Mouse (Mus musculus): ENCODE measurements around the gene Taf11. TPM values are rescaled to one million over a fixed set of nuclear protein-coding genes. Genes with fewer than 3 reads are reported as not detected.
A peak's percentile ranks its signal among the peaks of the same experiment; 100 is the strongest.

The Taf11 gene
- polyA plus RNA-seq, 1 experiment, result 45.2 TPM

- TF ChIP-seq CTCF (IDR thresholded peaks at IDR 0.05; ENCODE audit: extremely low read depth, insufficient read depth, low read length), result no peak
- TF ChIP-seq POLR2A (IDR thresholded peaks at IDR 0.05; ENCODE audit: extremely low read depth, insufficient read depth, low read length), result no peak
- Histone ChIP-seq H3K4me3 (ENCODE audit: insufficient read depth, low read length) (no peak overlapping the region), H3K4me1 (ENCODE audit: control insufficient read depth, insufficient read depth, low read length) (0 out of 2 replicates have a peak, but pooled peaks cover 3% of the 10 kb centered on the region), H3K27ac (ENCODE audit: insufficient read depth, low read length) (no peak overlapping the region)
Measured at GRCm38 (mm10) chr17:27925054-27925453, 15.4 kb upstream of the Taf11 start.

DNA sequence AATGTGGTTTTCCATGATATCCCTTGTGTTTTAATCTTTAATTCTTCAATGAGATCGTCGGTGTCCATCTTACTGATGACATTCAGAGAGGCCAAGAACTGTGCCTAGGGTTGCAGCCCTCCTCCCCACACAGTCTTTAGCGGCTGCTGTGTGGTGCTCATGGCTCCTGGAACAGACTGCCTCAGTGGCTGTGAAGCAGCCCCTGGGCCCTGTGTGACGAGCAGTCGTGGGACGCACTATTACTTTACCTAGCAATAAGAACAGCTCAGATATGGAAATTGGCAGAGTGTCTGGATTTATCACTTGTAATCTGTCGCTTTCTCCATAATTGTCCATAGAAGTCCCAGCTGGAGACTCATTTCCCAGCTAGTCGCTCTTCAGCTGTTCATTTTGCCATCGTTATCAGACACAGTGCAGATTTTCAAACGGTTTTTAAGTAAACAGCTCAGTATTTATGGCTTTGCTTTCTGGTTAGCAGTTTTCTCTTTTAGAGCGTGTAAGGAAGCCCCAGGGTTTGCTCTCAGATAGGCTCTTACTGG is 12.6 kb upstream of the Taf11 start:
- TF ChIP-seq POLR2A (IDR thresholded peaks at IDR 0.05; ENCODE audit: extremely low read depth, insufficient read depth, low read length), result no peak
- no peak for TF ChIP-seq CTCF (IDR thresholded peaks at IDR 0.05; ENCODE audit: extremely low read depth, insufficient read depth, low read length)
- Histone ChIP-seq H3K4me3 (ENCODE audit: insufficient read depth, low read length) (no peak overlapping the region), H3K4me1 (ENCODE audit: control insufficient read depth, insufficient read depth, low read length) (0 out of 2 replicates have a peak, but pooled peaks cover 3% of the 10 kb centered on the region), H3K27ac (ENCODE audit: insufficient read depth, low read length) (no peak overlapping the region)

DNA sequence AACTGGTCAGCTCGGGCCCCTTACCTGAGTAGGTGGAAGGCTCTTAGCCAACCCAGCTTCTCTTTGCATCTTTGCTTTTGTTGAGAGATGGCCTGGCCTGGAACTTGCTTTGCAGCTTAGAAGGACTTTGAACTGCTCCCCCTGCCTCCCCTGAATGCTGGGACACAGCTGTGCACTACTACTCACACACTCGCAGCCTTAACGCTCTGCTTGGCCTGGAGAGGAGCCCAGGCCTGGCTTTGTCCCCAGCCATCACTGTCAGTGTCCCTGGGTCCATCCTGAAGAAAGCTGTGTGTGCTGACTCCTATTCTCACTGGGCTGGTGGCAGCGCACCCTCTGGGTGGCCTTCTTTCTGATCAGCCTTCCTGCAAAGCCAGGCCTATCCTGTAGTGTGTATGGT is 11.0 kb upstream of the Taf11 start:
- no peak overlapping the region for H3K4me3 ChIP-seq (ENCODE audit: insufficient read depth, low read length)
- TF ChIP-seq CTCF (IDR thresholded peaks at IDR 0.05; ENCODE audit: extremely low read depth, insufficient read depth, low read length) (no peak), POLR2A (IDR thresholded peaks at IDR 0.05; ENCODE audit: extremely low read depth, insufficient read depth, low read length) (no peak)
- 0 out of 2 replicates have a peak, but pooled peaks cover under 1% of the 10 kb centered on the region for H3K4me1 ChIP-seq (ENCODE audit: control insufficient read depth, insufficient read depth, low read length)
- no peak overlapping the region for H3K27ac ChIP-seq (ENCODE audit: insufficient read depth, low read length)

DNA sequence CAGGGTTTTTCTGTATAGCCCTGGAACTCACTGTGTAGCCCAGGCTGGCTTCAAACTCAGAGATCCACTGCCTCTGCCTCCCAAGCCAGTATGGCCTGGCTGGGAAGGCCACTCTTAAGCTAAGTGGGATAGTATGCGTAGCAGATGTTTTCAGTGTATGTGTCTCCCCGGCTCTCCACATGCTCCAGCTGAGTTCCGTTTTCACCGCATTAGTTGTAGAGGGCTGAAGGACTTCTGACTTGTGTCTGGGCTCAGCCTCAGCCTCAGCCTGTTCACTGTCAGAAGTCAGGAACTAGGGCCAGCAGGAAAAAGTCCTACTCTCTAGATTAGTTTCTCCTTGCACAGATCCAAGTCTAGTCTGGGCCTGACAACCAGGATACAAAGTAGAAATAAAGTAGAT is 6.7 kb upstream of the Taf11 start:
- H3K4me3 ChIP-seq (ENCODE audit: insufficient read depth, low read length), result no peak overlapping the region
- no peak overlapping the region for H3K27ac ChIP-seq (ENCODE audit: insufficient read depth, low read length)
- no peaks in the 10 kb centered on the region for H3K4me1 ChIP-seq (ENCODE audit: control insufficient read depth, insufficient read depth, low read length)
- TF ChIP-seq POLR2A (IDR thresholded peaks at IDR 0.05; ENCODE audit: extremely low read depth, insufficient read depth, low read length) (no peak), CTCF (IDR thresholded peaks at IDR 0.05; ENCODE audit: extremely low read depth, insufficient read depth, low read length) (no peak)

DNA sequence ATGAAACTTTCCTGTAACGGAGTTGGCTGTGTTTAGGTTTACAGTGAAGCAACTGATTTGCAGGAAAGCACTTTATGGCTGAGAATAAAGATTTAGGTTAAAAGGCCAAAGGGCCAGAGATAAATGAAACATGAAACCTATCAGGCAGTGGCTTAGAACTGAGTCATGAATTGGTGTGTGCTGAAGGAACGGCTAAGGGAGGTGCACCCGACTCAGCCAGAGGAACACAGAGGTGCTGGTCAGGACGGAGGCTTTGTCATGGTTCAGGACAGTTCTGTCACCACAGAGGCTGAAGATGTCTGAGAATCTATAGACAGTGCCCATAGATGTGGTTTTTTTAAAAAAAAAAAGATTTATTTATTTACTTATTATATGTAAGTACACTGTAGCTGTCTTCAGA is 5.1 kb upstream of the Taf11 start:
- H3K4me3 ChIP-seq (ENCODE audit: insufficient read depth, low read length), result no peak overlapping the region
- no peak overlapping the region for H3K27ac ChIP-seq (ENCODE audit: insufficient read depth, low read length)
- peaks cover 2% of the 10 kb centered on the region for H3K4me1 ChIP-seq (ENCODE audit: control insufficient read depth, insufficient read depth, low read length)
- no peak for TF ChIP-seq CTCF (IDR thresholded peaks at IDR 0.05; ENCODE audit: extremely low read depth, insufficient read depth, low read length)
- no peak for TF ChIP-seq POLR2A (IDR thresholded peaks at IDR 0.05; ENCODE audit: extremely low read depth, insufficient read depth, low read length)

GRCm38 (mm10) chr17:27911371-27911770 is 1.7 kb upstream of the Taf11 start:
- no peak for TF ChIP-seq CTCF (IDR thresholded peaks at IDR 0.05; ENCODE audit: extremely low read depth, insufficient read depth, low read length)
- TF ChIP-seq POLR2A (IDR thresholded peaks at IDR 0.05; ENCODE audit: extremely low read depth, insufficient read depth, low read length), result no peak
- no peak overlapping the region for H3K4me3 ChIP-seq (ENCODE audit: insufficient read depth, low read length)
- H3K4me1 ChIP-seq (ENCODE audit: control insufficient read depth, insufficient read depth, low read length), result peaks cover 2% of the 10 kb centered on the region
- H3K27ac ChIP-seq (ENCODE audit: insufficient read depth, low read length), result no peak overlapping the region

DNA sequence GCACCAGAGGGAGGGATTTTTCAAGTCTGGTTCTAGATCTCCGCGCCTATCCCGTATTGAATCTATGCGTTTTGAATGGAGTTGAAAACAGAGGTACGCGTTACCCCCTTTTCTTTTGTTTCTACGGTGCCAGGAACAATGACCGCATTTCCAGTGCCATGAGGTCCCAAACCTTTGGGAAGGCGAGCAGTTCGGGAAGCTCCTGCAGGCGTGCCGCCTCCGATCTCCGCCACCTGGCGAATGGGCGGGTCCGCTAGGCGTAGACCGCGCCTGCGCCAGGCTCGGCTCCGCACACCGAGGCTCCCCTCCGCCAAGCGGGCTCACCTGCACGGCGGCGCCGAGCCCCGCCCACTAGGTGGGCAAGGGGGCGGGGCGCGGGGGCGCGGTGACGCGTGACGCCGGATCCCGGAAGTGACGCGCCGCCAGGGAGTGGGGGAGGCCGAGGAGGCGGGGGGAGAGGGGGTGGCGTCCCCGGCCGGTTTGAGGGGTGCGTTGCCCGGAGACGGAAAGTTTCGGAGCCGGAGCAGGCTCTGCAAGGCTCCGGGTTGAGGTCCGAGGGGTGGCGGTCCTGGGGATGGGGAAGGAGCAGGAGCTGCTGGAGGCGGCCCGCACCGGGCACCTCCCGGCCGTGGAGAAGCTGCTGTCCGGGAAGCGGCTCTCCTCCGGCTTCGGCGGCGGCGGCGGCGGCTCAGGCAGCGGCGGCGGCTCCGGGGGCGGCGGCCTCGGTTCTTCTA is 589 bp downstream of the Taf11 start, which contains the start of gene Anks1:
Anks1 (plus strand) TSS at position 419 of the 734 bp plus-strand sequence.
- peak within 1 kb of the TSS; percentile 88 for H3K4me3 ChIP-seq (ENCODE audit: insufficient read depth, low read length)
- H3K4me1 ChIP-seq (ENCODE audit: control insufficient read depth, insufficient read depth, low read length), result peaks cover 2% of the 10 kb centered on the region

GRCm38 (mm10) chr17:27908206-27908887 is 1.3 kb downstream of the Taf11 start:
- H3K4me3 ChIP-seq (ENCODE audit: insufficient read depth, low read length), result peak overlapping the region; percentile 88
- H3K27ac ChIP-seq (ENCODE audit: insufficient read depth, low read length), result no peak overlapping the region
- TF ChIP-seq CTCF (IDR thresholded peaks at IDR 0.05; ENCODE audit: extremely low read depth, insufficient read depth, low read length) (no peak), POLR2A (IDR thresholded peaks at IDR 0.05; ENCODE audit: extremely low read depth, insufficient read depth, low read length) (no peak)
- peaks cover 2% of the 10 kb centered on the region for H3K4me1 ChIP-seq (ENCODE audit: control insufficient read depth, insufficient read depth, low read length)

More for the DNA sequence above, 589 bp downstream of the Taf11 start, which contains the start of gene Anks1:
- H3K27ac ChIP-seq (ENCODE audit: insufficient read depth, low read length), result peak within 1 kb of the TSS; percentile 93
- TF ChIP-seq POLR2A (IDR thresholded peaks at IDR 0.05; ENCODE audit: extremely low read depth, insufficient read depth, low read length) (0 out of 2 replicates have a peak, but pooled peaks have one; percentile 28), CTCF (IDR thresholded peaks at IDR 0.05; ENCODE audit: extremely low read depth, insufficient read depth, low read length) (peak; percentile 41; the same call in 1 of the 2 replicates)

GRCm38 (mm10) chr17:27907512-27908205 is 2.0 kb downstream of the Taf11 start:
- peak overlapping the region; percentile 88 for H3K4me3 ChIP-seq (ENCODE audit: insufficient read depth, low read length)
- peak; percentile 63; the same call in 1 of the 2 replicates for TF ChIP-seq POLR2A (IDR thresholded peaks at IDR 0.05; ENCODE audit: extremely low read depth, insufficient read depth, low read length)
- no peak for TF ChIP-seq CTCF (IDR thresholded peaks at IDR 0.05; ENCODE audit: extremely low read depth, insufficient read depth, low read length)
- H3K27ac ChIP-seq (ENCODE audit: insufficient read depth, low read length), result no peak overlapping the region
- H3K4me1 ChIP-seq (ENCODE audit: control insufficient read depth, insufficient read depth, low read length), result peaks cover 2% of the 10 kb centered on the region
